Mouse (Mus musculus) frontal cortex, postnatal 14 days (tissue): ENCODE results near the gene Safb.

Source experiments
- DNase-seq, 2 experiments: peaks; one replicate each; pipeline ENCODE4 v3.0.0; 2022; ENCODE audit warnings: low spot score in 2 of 2

The Safb gene

DNA sequence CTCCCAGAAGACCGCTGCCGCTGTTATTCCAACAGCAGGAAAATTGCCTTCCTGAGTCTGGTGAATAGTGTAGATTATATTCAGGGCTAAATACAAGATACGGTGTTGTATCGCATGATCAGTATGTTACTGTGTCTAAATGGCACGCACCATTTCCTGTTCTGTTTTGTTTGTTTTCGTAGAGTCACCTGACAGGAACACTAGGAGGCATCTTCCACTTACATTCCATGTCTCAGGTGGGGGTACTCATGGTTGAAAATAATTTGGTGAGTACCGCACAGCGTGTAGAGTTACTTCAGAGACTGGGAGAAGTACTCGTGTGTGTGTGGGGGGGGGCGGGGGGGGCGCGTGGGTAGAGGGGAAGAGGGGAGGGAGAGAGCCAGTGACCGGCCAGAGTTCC is 62.9 kb downstream of the Safb start:
- no peak for DNase-seq

DNA sequence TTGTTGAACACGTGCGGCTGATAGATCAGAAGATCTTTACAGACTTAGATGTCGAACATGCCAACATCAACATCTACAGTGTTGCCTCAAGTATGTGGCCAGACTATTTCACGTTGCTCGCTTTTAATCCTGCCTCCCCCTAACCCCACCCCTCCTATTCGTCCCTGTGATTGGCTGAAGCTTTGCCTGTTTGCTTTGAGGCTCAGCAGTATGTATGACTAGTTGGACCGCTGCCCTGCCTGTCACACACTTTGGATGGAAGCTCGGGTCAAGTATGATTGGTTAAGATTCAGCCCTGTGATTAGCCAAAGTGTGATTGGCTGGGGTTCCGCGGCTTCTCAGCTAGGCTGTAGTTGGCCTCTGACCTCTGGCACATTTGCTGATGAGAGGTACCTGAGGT is 67.2 kb downstream of the Safb start:
- DNase-seq = no peak

DNA sequence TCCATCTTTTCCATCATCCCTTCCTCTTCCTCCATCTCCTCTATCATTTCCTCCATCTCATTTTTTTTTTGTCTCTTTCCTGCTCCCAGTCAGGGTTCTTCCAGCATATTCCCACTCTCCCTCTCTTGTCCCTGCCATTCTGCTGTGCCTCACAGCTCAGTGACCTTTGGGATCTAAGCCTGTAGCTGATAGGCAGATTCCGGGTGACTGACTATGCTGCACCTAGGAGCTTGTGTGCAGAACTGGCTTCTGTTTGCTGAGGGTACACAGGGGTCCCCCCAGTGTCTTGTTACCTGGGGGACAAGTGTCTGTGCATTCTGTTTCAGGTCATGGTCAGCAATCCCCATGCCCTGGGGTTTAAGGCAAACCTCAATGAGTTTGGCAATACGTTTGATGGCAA is 70.1 kb downstream of the Safb start:
- no peak for DNase-seq

DNA sequence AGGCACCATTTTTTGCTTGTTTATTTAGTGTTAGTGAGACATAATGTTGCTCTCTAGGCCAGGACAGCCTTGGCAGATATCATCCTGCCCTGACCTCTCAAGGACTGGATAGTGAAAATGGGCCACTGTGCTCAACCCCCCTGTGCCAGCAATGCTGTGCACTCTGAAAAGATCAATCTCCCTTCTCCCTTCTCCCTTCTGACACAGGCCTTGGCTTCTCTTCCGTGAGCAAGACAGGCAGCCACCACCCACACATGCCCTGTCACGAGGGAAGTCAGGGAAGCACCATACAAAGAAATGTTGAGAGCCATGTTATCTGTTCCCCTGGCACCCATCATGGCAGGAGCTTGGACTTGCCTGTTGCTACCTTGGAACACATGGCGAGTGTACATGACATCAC is 70.7 kb downstream of the Safb start:
- DNase-seq = no peak
